ENCODE assay signal across 8 mouse cellular contexts in genomic region chr4:107637670-107638069, GRCm38 (mm10). TPM values are rescaled to one million over a fixed set of nuclear protein-coding genes. Genes with fewer than 3 reads are reported as not detected.
DNase-seq lines count a peak whose midpoint lies in the region; ATAC-seq lines count a peak whose summit lies in the region.

No protein-coding gene starts in this region.

- H3K27ac ChIP-seq in liver, embryonic 13.5 days, result no peak overlapping the region
- no peak overlapping the region for H3K27ac ChIP-seq in stomach, embryonic 14.5 days (ENCODE audit: low read length)
- H3K27ac ChIP-seq in forebrain, embryonic 14.5 days (ENCODE audit: low read depth, low read length), result no peak overlapping the region

- intact Hi-C loops in heart, postnatal 10 days (cut with DNase I), result no loop called here
- intact Hi-C loops in heart, postnatal 25 days (cut with DNase I), result no loop called here

- H3K36me3 ChIP-seq in liver, embryonic 13.5 days, result no peaks in the 10 kb centered on the region
- H3K36me3 ChIP-seq in stomach, embryonic 14.5 days (ENCODE audit: control insufficient read depth, insufficient read depth, low read length), result no peaks in the 10 kb centered on the region
- no peaks in the 10 kb centered on the region for H3K36me3 ChIP-seq in forebrain, embryonic 14.5 days (ENCODE audit: control insufficient read depth, insufficient read depth, low read length)

- H3K4me3 ChIP-seq in liver, embryonic 13.5 days (replicated peaks), result no peak overlapping the region
- H3K4me3 ChIP-seq in stomach, embryonic 14.5 days (ENCODE audit: low read depth, low read length), result no peak overlapping the region
- no peak overlapping the region for H3K4me3 ChIP-seq in forebrain, embryonic 14.5 days (ENCODE audit: low read depth, low read length)

- H3K9me3 ChIP-seq in liver, embryonic 13.5 days (replicated peaks), result no peaks in the 10 kb centered on the region
- no peaks in the 10 kb centered on the region for H3K9me3 ChIP-seq in stomach, embryonic 14.5 days (ENCODE audit: control insufficient read depth, low read depth, low read length)
- no peaks in the 10 kb centered on the region for H3K9me3 ChIP-seq in forebrain, embryonic 14.5 days (replicated peaks; ENCODE audit: control insufficient read depth, low read length)

- ATAC-seq in liver, embryonic 13.5 days (ENCODE audit: low read depth), result no peak
- 0 out of 2 replicates have a peak, but pooled peaks have one; percentile 26 for ATAC-seq in stomach, embryonic 14.5 days (ENCODE audit: insufficient number of reproducible peaks, insufficient read depth, low FRiP score, low read depth)
- ATAC-seq in forebrain, embryonic 14.5 days, result no peak

- 39% methylated on average over 3 of the region's 3 CpGs for WGBS in liver, embryonic 13.5 days (ENCODE audit: insufficient replicate concordance)
- 58% methylated on average over 3 of the region's 3 CpGs for WGBS in stomach, embryonic 14.5 days
- WGBS in forebrain, embryonic 14.5 days, result 60% methylated on average over 3 of the region's 3 CpGs

- H3K4me1 ChIP-seq in liver, embryonic 13.5 days (replicated peaks), result no peaks in the 10 kb centered on the region
- H3K4me1 ChIP-seq in stomach, embryonic 14.5 days (ENCODE audit: control insufficient read depth, insufficient read depth, low read length), result no peaks in the 10 kb centered on the region; the same call in 1 of the 2 replicates
- no peaks in the 10 kb centered on the region for H3K4me1 ChIP-seq in forebrain, embryonic 14.5 days (ENCODE audit: control insufficient read depth, insufficient read depth, low read length)

- DNase-seq in heart, postnatal 10 days, result peak; percentile 20 to 40
- no peak for DNase-seq in heart, postnatal 25 days (ENCODE audit: low spot score)
- DNase-seq in urinary bladder, postnatal 14 days (ENCODE audit: low spot score), result peak; percentile 67
- DNase-seq in urinary bladder, postnatal 10 days (ENCODE audit: low spot score), result no peak
- peak; percentile 64 for DNase-seq in c-Kit-positive CD71-positive TER-119-positive erythroid progenitor cells, embryonic 14.5 days (ENCODE audit: low spot score)
- peak; percentile 42 for DNase-seq in liver, embryonic 13.5 days
- no peak for DNase-seq in forebrain, embryonic 14.5 days (ENCODE audit: low spot score)

- 0 out of 2 replicates have a peak, but pooled peaks cover 3% of the 10 kb centered on the region for H3K27me3 ChIP-seq in liver, embryonic 13.5 days
- no peaks in the 10 kb centered on the region for H3K27me3 ChIP-seq in stomach, embryonic 14.5 days (ENCODE audit: control insufficient read depth, insufficient read depth, low read length)
- no peaks in the 10 kb centered on the region for H3K27me3 ChIP-seq in forebrain, embryonic 14.5 days (replicated peaks; ENCODE audit: control insufficient read depth, insufficient read depth, low read length)

- no peak overlapping the region for H3K4me2 ChIP-seq in liver, embryonic 13.5 days
- no peak overlapping the region for H3K4me2 ChIP-seq in stomach, embryonic 14.5 days (replicated peaks; ENCODE audit: low read depth, low read length)
- no peak overlapping the region for H3K4me2 ChIP-seq in forebrain, embryonic 14.5 days (ENCODE audit: low read length)

- no peak overlapping the region for H3K9ac ChIP-seq in liver, embryonic 13.5 days
- H3K9ac ChIP-seq in stomach, embryonic 14.5 days (replicated peaks; ENCODE audit: low read depth, low read length), result no peak overlapping the region
- no peak overlapping the region for H3K9ac ChIP-seq in forebrain, embryonic 14.5 days (ENCODE audit: low read length)

RNA-seq across cellular contexts. Expression of gene Dmrtb1, which starts 46.4 kb away (rescaled TPM):
- not detected for total RNA-seq in heart, postnatal 10 days (2021)
- total RNA-seq in heart, postnatal 25 days (2021), result not detected
- polyA plus RNA-seq in liver, embryonic 13.5 days (2015; fragmentation: Nextera tagmentation; extraction: Ambion mirVana), result not detected in 2 replicates
- not detected in 2 replicates for polyA plus RNA-seq in stomach, embryonic 14.5 days (2014; fragmentation: Nextera tagmentation; extraction: Ambion mirVana)
- polyA plus RNA-seq in forebrain, embryonic 14.5 days (2014; fragmentation: Nextera tagmentation; extraction: Ambion mirVana), result 24.3 and 30.6 TPM in 2 replicates

Comparison
In these comparisons a context has a peak if more than half of its experiments do, and no peak if none do; other contexts are left out.
1. DNase-seq: peak in heart, postnatal 10 days (2 of 2), urinary bladder, postnatal 14 days (single experiment), c-Kit-positive CD71-positive TER-119-positive erythroid progenitor cells, embryonic 14.5 days (single experiment) and liver, embryonic 13.5 days (single experiment); none in heart, postnatal 25 days (single experiment), urinary bladder, postnatal 10 days (single experiment) and forebrain, embryonic 14.5 days (single experiment).
2. RNA of gene Dmrtb1, which starts 46.4 kb away (polyA plus RNA-seq): 24.3 to 30.6 TPM in forebrain, embryonic 14.5 days; not detected in liver, embryonic 13.5 days and not detected in stomach, embryonic 14.5 days; every median in the first group is over 10 times any median in the second.